Mouse (Mus musculus): Measurements from ENCODE around the gene Mindy2. TPM values are rescaled to one million over a fixed set of nuclear protein-coding genes. Genes with fewer than 3 reads are reported as not detected.

Mindy2 gene
- total and polyA plus RNA-seq, 3 experiments = 7.1 to 36.7 (median 34.8) TPM

- WGBS = 86% methylated on average over 1 of the region's 1 CpGs
- H3K4me1 ChIP-seq (ENCODE audit: control insufficient read depth, insufficient read depth, low read length) = peaks cover 1% of the 10 kb centered on the region; the same call in 1 of the 2 replicates
- no peak overlapping the region for H3K4me3 ChIP-seq
- peaks cover 1% of the 10 kb centered on the region; the same call in 1 of the 2 replicates for H3K79me2 ChIP-seq (replicated peaks; ENCODE audit: control insufficient read depth, insufficient read depth, low read length)
- no peak for DNase-seq
- intact Hi-C loops (cut with DNase I) = no loop called here
- no peaks in the 10 kb centered on the region for H3K27me3 ChIP-seq (ENCODE audit: control insufficient read depth, insufficient read depth, low read length)
- H3K9ac ChIP-seq (ENCODE audit: low read depth, low read length) = no peak overlapping the region
- peaks cover 23% of the 10 kb centered on the region for H3K36me3 ChIP-seq (ENCODE audit: control insufficient read depth, insufficient read depth, low read length)
- H3K27ac ChIP-seq = no peak overlapping the region; the same call in 1 of the 2 replicates
- no peak for TF ChIP-seq CTCF (IDR thresholded peaks at IDR 0.05)
- TF ChIP-seq POLR2A (IDR thresholded peaks at IDR 0.05; ENCODE audit: insufficient read depth, low read depth, low read length) = no peak
- TF ChIP-seq EP300 (IDR thresholded peaks at IDR 0.05; ENCODE audit: insufficient read depth, low read depth, low read length) = no peak
Observed at GRCm38 (mm10) chr9:70551524-70551923, 105.5 kb downstream of the Mindy2 start.

Other genes starting within 250 kb of the Mindy2 start
- gene Ccnb2, start 235.6 kb downstream of the Mindy2 start, total RNA-seq (2021) = under 1 TPM; 0.57 TPM
- 0.39 and 0.59 TPM in 2 replicates for gene Ccnb2, start 235.6 kb downstream of the Mindy2 start, polyA plus RNA-seq (2012; rRNA removed)
- gene Rnf111, start 153.4 kb downstream of the Mindy2 start, total RNA-seq (2021) = 10 to 100 TPM; 19.4 to 19.8 TPM
- 25.2 and 25.7 TPM in 2 replicates for gene Rnf111, start 153.4 kb downstream of the Mindy2 start, polyA plus RNA-seq (2012; rRNA removed)
- 10 to 100 TPM; 20.9 to 21.9 TPM for gene Sltm, start 114.4 kb downstream of the Mindy2 start, total RNA-seq (2021)
- 6.4 and 8.9 TPM in 2 replicates for gene Sltm, start 114.4 kb downstream of the Mindy2 start, polyA plus RNA-seq (2012; rRNA removed)
- gene Gm10642, start 923 bp downstream of the Mindy2 start, total RNA-seq (2021) = under 1 TPM; 0.23 to 0.41 TPM
- gene Gm10642, start 923 bp downstream of the Mindy2 start, polyA plus RNA-seq (2012; rRNA removed) = 0.21 and 0.23 TPM in 2 replicates
- 10 to 100 TPM; 37.0 to 39.2 TPM for gene Adam10, start 21.8 kb upstream of the Mindy2 start, total RNA-seq (2021)
- gene Adam10, start 21.8 kb upstream of the Mindy2 start, polyA plus RNA-seq (2012; rRNA removed) = 9.5 and 20.7 TPM in 2 replicates